Mouse (Mus musculus) liver, embryonic 12.5 days (tissue): ENCODE data around the gene Nrxn1. TPM values are rescaled to one million over a fixed set of nuclear protein-coding genes. Genes with fewer than 3 reads are reported as not detected.
A peak's percentile ranks its signal among the peaks of the same experiment; 100 is the strongest.

ENCODE experiments used
- ATAC-seq: fragments of 200-750 bp; cut with Nextera tagmentation; 2 replicates; pipeline ENCODE4 v1.8.0; 2017; ENCODE audit warnings: moderate number of reproducible peaks, mild to moderate bottlenecking, moderate library complexity
- H3K27ac ChIP-seq: fragments of 300-500 bp; sonication (generic); 2 replicates; pipeline ENCODE4 v1.5.1; 2016; ENCODE audit warnings: mild to moderate bottlenecking
- H3K27me3 ChIP-seq: fragments of 300-500 bp; sonication (generic); replicated peaks from 2 replicates; pipeline ENCODE4 v1.6.1; 2016; ENCODE audit warnings: mild to moderate bottlenecking, moderate library complexity
- H3K36me3 ChIP-seq: fragments of 300-500 bp; sonication (generic); 2 replicates; pipeline ENCODE4 v1.6.1; 2016; ENCODE audit warnings: mild to moderate bottlenecking, moderate library complexity
- H3K4me1 ChIP-seq: fragments of 300-500 bp; sonication (generic); 2 replicates; pipeline ENCODE4 v1.6.1; 2016
- H3K4me2 ChIP-seq: fragments of 300-500 bp; sonication (generic); 2 replicates; pipeline ENCODE4 v1.6.1; 2016; ENCODE audit warnings: mild to moderate bottlenecking, moderate library complexity
- H3K4me3 ChIP-seq: fragments of 300-500 bp; sonication (generic); 2 replicates; pipeline ENCODE4 v1.5.1; 2016; ENCODE audit warnings: mild to moderate bottlenecking, moderate library complexity
- H3K9ac ChIP-seq: fragments of 300-500 bp; sonication (generic); 2 replicates; pipeline ENCODE4 v1.6.1; 2016; ENCODE audit warnings: mild to moderate bottlenecking, moderate library complexity
- H3K9me3 ChIP-seq: fragments of 300-500 bp; sonication (generic); replicated peaks from 2 replicates; pipeline ENCODE4 v1.6.1; 2016; ENCODE audit warnings: mild to moderate bottlenecking, moderate library complexity
- WGBS: fragments of 180-500 bp; shearing (Covaris S2); methylation state at CpG from one replicate; pipeline ENCODE4 v1.1.7; 2016; ENCODE audit not compliant: insufficient replicate concordance; 5-methylcytosine and 5-hydroxymethylcytosine counted together
- polyA plus RNA-seq: library from polyadenylated mRNA; unstranded; fragments of >200 nt; fragmentation: Nextera tagmentation; extraction: Ambion mirVana; gene quantifications from 2 replicates; pipeline ENCODE4 v1.2.1, GENCODE M21; 2016

The Nrxn1 gene
- polyA plus RNA-seq, 1 experiment from 2014 or later = 0.39 TPM

GRCm38 (mm10) chr17:90122796-90123481, 969.9 kb downstream of the Nrxn1 start:
- no peak for ATAC-seq
- no peaks in the 10 kb centered on the region for H3K4me1 ChIP-seq
- no peaks in the 10 kb centered on the region for H3K27me3 ChIP-seq
- H3K4me2 ChIP-seq = no peak overlapping the region
- H3K9ac ChIP-seq = no peak overlapping the region
- WGBS = 59% methylated on average over 5 of the region's 5 CpGs
- H3K27ac ChIP-seq = no peak overlapping the region
- H3K9me3 ChIP-seq = no peaks in the 10 kb centered on the region
- no peaks in the 10 kb centered on the region for H3K36me3 ChIP-seq
- H3K4me3 ChIP-seq = no peak overlapping the region

- Histone ChIP-seq H3K27ac (no peak overlapping the region), H3K36me3 (no peaks in the 10 kb centered on the region), H3K9ac (no peak overlapping the region), H3K4me1 (no peaks in the 10 kb centered on the region), H3K4me2 (no peak overlapping the region), H3K27me3 (no peaks in the 10 kb centered on the region), H3K4me3 (no peak overlapping the region), H3K9me3 (no peaks in the 10 kb centered on the region)
- no peak for ATAC-seq
- WGBS = 66% methylated on average over 2 of the region's 2 CpGs
Measured at GRCm38 (mm10) chr17:90116241-90116640, 976.6 kb downstream of the Nrxn1 start.

- Histone ChIP-seq H3K36me3 (no peaks in the 10 kb centered on the region), H3K27me3 (no peaks in the 10 kb centered on the region), H3K4me1 (no peaks in the 10 kb centered on the region), H3K4me2 (no peak overlapping the region), H3K27ac (no peak overlapping the region), H3K9ac (no peak overlapping the region), H3K4me3 (no peak overlapping the region), H3K9me3 (no peaks in the 10 kb centered on the region)
- WGBS = 46% methylated on average over 3 of the region's 3 CpGs
- no peak for ATAC-seq
Measured at GRCm38 (mm10) chr17:90094999-90095398, 997.9 kb downstream of the Nrxn1 start.

GRCm38 (mm10) chr17:90088314-90088650, 1004.6 kb downstream of the Nrxn1 start:
- H3K9ac ChIP-seq = no peak overlapping the region
- no peaks in the 10 kb centered on the region for H3K4me1 ChIP-seq
- no peaks in the 10 kb centered on the region for H3K36me3 ChIP-seq
- no peak overlapping the region for H3K27ac ChIP-seq
- no peaks in the 10 kb centered on the region for H3K9me3 ChIP-seq
- 9% methylated on average over 12 of the region's 12 CpGs for WGBS
- no peak overlapping the region for H3K4me3 ChIP-seq
- peak; percentile 64 for ATAC-seq
- no peaks in the 10 kb centered on the region for H3K27me3 ChIP-seq
- H3K4me2 ChIP-seq = peak overlapping the region; percentile 46

GRCm38 (mm10) chr17:90087616-90088313, 1005.1 kb downstream of the Nrxn1 start:
- Histone ChIP-seq H3K4me3 (no peak overlapping the region), H3K27me3 (no peaks in the 10 kb centered on the region), H3K36me3 (no peaks in the 10 kb centered on the region), H3K4me1 (no peaks in the 10 kb centered on the region), H3K4me2 (peak overlapping the region; percentile 46; the same call in 1 of the 2 replicates), H3K27ac (no peak overlapping the region), H3K9me3 (no peaks in the 10 kb centered on the region), H3K9ac (no peak overlapping the region)
- ATAC-seq = no peak
- WGBS = 57% methylated on average over 11 of the region's 11 CpGs

GRCm38 (mm10) chr17:90086826-90087225, 1006.0 kb downstream of the Nrxn1 start:
- WGBS = 39% methylated on average over 1 of the region's 1 CpGs
- Histone ChIP-seq H3K9me3 (no peaks in the 10 kb centered on the region), H3K27ac (no peak overlapping the region), H3K4me3 (no peak overlapping the region), H3K4me2 (no peak overlapping the region), H3K9ac (no peak overlapping the region), H3K4me1 (no peaks in the 10 kb centered on the region), H3K27me3 (no peaks in the 10 kb centered on the region), H3K36me3 (no peaks in the 10 kb centered on the region)
- ATAC-seq = no peak

GRCm38 (mm10) chr17:90079003-90079402, 1013.9 kb downstream of the Nrxn1 start:
- Histone ChIP-seq H3K9ac (no peak overlapping the region), H3K4me3 (no peak overlapping the region), H3K27ac (no peak overlapping the region), H3K9me3 (no peaks in the 10 kb centered on the region), H3K27me3 (no peaks in the 10 kb centered on the region), H3K36me3 (no peaks in the 10 kb centered on the region), H3K4me1 (no peaks in the 10 kb centered on the region), H3K4me2 (no peak overlapping the region)
- WGBS = 61% methylated on average over 6 of the region's 6 CpGs
- no peak for ATAC-seq

GRCm38 (mm10) chr17:90078488-90078887, 1014.4 kb downstream of the Nrxn1 start:
- no peak overlapping the region for H3K27ac ChIP-seq
- no peak overlapping the region for H3K4me3 ChIP-seq
- no peaks in the 10 kb centered on the region for H3K27me3 ChIP-seq
- no peaks in the 10 kb centered on the region for H3K4me1 ChIP-seq
- WGBS = 69% methylated on average over 3 of the region's 3 CpGs
- no peak overlapping the region for H3K4me2 ChIP-seq
- H3K9me3 ChIP-seq = no peaks in the 10 kb centered on the region
- H3K36me3 ChIP-seq = no peaks in the 10 kb centered on the region
- ATAC-seq = no peak
- no peak overlapping the region for H3K9ac ChIP-seq

GRCm38 (mm10) chr17:90062866-90063265, 1030.0 kb downstream of the Nrxn1 start:
- no peak overlapping the region for H3K27ac ChIP-seq
- no peaks in the 10 kb centered on the region for H3K4me1 ChIP-seq
- no peaks in the 10 kb centered on the region for H3K9me3 ChIP-seq
- no peak overlapping the region for H3K4me2 ChIP-seq
- no peak overlapping the region for H3K9ac ChIP-seq
- 39% methylated on average over 1 of the region's 1 CpGs for WGBS
- no peak overlapping the region for H3K4me3 ChIP-seq
- no peaks in the 10 kb centered on the region for H3K36me3 ChIP-seq
- H3K27me3 ChIP-seq = no peaks in the 10 kb centered on the region
- ATAC-seq = no peak

- no peak overlapping the region for H3K9ac ChIP-seq
- no peak for ATAC-seq
- WGBS = 58% methylated on average over 5 of the region's 5 CpGs
- H3K27me3 ChIP-seq = no peaks in the 10 kb centered on the region
- no peak overlapping the region for H3K27ac ChIP-seq
- no peaks in the 10 kb centered on the region for H3K4me1 ChIP-seq
- no peak overlapping the region for H3K4me2 ChIP-seq
- no peak overlapping the region for H3K4me3 ChIP-seq
- no peaks in the 10 kb centered on the region for H3K9me3 ChIP-seq
- no peaks in the 10 kb centered on the region for H3K36me3 ChIP-seq
Measured at GRCm38 (mm10) chr17:90060872-90061271, 1032.0 kb downstream of the Nrxn1 start.

GRCm38 (mm10) chr17:90060168-90060567, 1032.7 kb downstream of the Nrxn1 start:
- Histone ChIP-seq H3K4me2 (no peak overlapping the region), H3K9ac (no peak overlapping the region), H3K27me3 (no peaks in the 10 kb centered on the region), H3K9me3 (no peaks in the 10 kb centered on the region), H3K4me1 (no peaks in the 10 kb centered on the region), H3K36me3 (no peaks in the 10 kb centered on the region), H3K4me3 (no peak overlapping the region), H3K27ac (no peak overlapping the region)
- no peak for ATAC-seq
- WGBS = 49% methylated on average over 3 of the region's 3 CpGs

GRCm38 (mm10) chr17:90059320-90060111, 1033.4 kb downstream of the Nrxn1 start:
- ATAC-seq = no peak
- Histone ChIP-seq H3K9ac (no peak overlapping the region), H3K4me2 (no peak overlapping the region), H3K36me3 (no peaks in the 10 kb centered on the region), H3K27me3 (no peaks in the 10 kb centered on the region), H3K9me3 (no peaks in the 10 kb centered on the region), H3K27ac (no peak overlapping the region), H3K4me3 (no peak overlapping the region), H3K4me1 (no peaks in the 10 kb centered on the region)
- WGBS = 60% methylated on average over 7 of the region's 7 CpGs
